Mouse (Mus musculus): ENCODE data around the gene Grin3b. TPM values are rescaled to one million over a fixed set of nuclear protein-coding genes. Genes with fewer than 3 reads are reported as not detected.

Grin3b gene
- total RNA-seq, 2 experiments from 2014 or later = 0.19 TPM; not detected in 1

- DNase-seq (ENCODE audit: low spot score in 2 of 2) = no peak
Observed at GRCm38 (mm10) chr10:79960671-79961294, 9.7 kb upstream of the Grin3b start.

GRCm38 (mm10) chr10:79964727-79965126 lies 5.8 kb upstream of the Grin3b start:
- DNase-seq (ENCODE audit: low spot score in 2 of 2) = no peak

GRCm38 (mm10) chr10:79965325-79965724 lies 5.2 kb upstream of the Grin3b start:
- DNase-seq (ENCODE audit: low spot score in 2 of 2) = no peak

GRCm38 (mm10) chr10:79966886-79967400 lies 3.6 kb upstream of the Grin3b start:
- no peak for DNase-seq (ENCODE audit: low spot score in 2 of 2)

GRCm38 (mm10) chr10:79968181-79968580 lies 2.3 kb upstream of the Grin3b start:
- no peak for DNase-seq (ENCODE audit: low spot score in 2 of 2)

GRCm38 (mm10) chr10:79969124-79969568 lies 1.4 kb upstream of the Grin3b start:
- no peak for DNase-seq (ENCODE audit: low spot score in 2 of 2)

- DNase-seq (ENCODE audit: low spot score in 2 of 2) = no peak
Observed at GRCm38 (mm10) chr10:79971183-79971497, 625 bp downstream of the Grin3b start.

GRCm38 (mm10) chr10:79972831-79973230 lies 2.3 kb downstream of the Grin3b start:
- no peak for DNase-seq (ENCODE audit: low spot score in 2 of 2)

GRCm38 (mm10) chr10:79974087-79974486 lies 3.6 kb downstream of the Grin3b start:
- no peak for DNase-seq (ENCODE audit: low spot score in 2 of 2)

- no peak for DNase-seq (ENCODE audit: low spot score in 2 of 2)
Observed at GRCm38 (mm10) chr10:79974668-79975067, 4.2 kb downstream of the Grin3b start.

GRCm38 (mm10) chr10:79976071-79976721 lies 5.7 kb downstream of the Grin3b start:
- no peak for DNase-seq (ENCODE audit: low spot score in 2 of 2)

GRCm38 (mm10) chr10:79976722-79977107 lies 6.2 kb downstream of the Grin3b start:
- DNase-seq (ENCODE audit: low spot score in 2 of 2) = no peak

GRCm38 (mm10) chr10:79977324-79977723 lies 6.8 kb downstream of the Grin3b start:
- DNase-seq (ENCODE audit: low spot score in 2 of 2) = no peak

- DNase-seq (ENCODE audit: low spot score in 2 of 2) = no peak
Observed at GRCm38 (mm10) chr10:79978061-79978460, 7.5 kb downstream of the Grin3b start.

GRCm38 (mm10) chr10:79979401-79980155 lies 9.1 kb downstream of the Grin3b start:
- DNase-seq (ENCODE audit: low spot score in 2 of 2) = no peak

GRCm38 (mm10) chr10:79983205-79983604 lies 12.7 kb downstream of the Grin3b start:
- no peak for DNase-seq (ENCODE audit: low spot score in 2 of 2)

GRCm38 (mm10) chr10:79983670-79984069 lies 13.2 kb downstream of the Grin3b start:
- peak; percentile 60 to 70 for DNase-seq (ENCODE audit: low spot score in 2 of 2)

GRCm38 (mm10) chr10:79984195-79984816 lies 13.8 kb downstream of the Grin3b start, which contains the start of gene Tmem259:
Gene Tmem259 (minus strand): TSS chr10:79984330.
- peak; percentile 81 to 85 for DNase-seq (ENCODE audit: low spot score in 2 of 2)

GRCm38 (mm10) chr10:79984871-79985270 lies 14.4 kb downstream of the Grin3b start:
- DNase-seq (ENCODE audit: low spot score in 2 of 2) = peak; percentile 80 to 84

- DNase-seq (ENCODE audit: low spot score in 2 of 2) = peak in 1 of 2 experiments; percentile 37
Observed at GRCm38 (mm10) chr10:79985334-79986231, 15.1 kb downstream of the Grin3b start.

Data from adrenal gland, adult 18-20 months (tissue).